Mouse (Mus musculus) ES-Bruce4 (cell line): ENCODE measurements around the gene Atp6v0e2.

Source experiments
- CTCF ChIP-seq: IDR thresholded peaks from one replicate; pipeline ENCODE4 v1.8.1; 2011; ENCODE audit warnings: low read depth, low read length
- EP300 ChIP-seq: IDR thresholded peaks from 2 replicates; pipeline ENCODE4 v1.6.1; 2011; ENCODE audit warnings: low read depth, low read length; ENCODE audit not compliant: insufficient read depth
- POLR2A ChIP-seq: IDR thresholded peaks from one replicate; pipeline ENCODE4 v1.8.1; 2011; ENCODE audit warnings: low read length; ENCODE audit not compliant: insufficient read depth

DNA sequence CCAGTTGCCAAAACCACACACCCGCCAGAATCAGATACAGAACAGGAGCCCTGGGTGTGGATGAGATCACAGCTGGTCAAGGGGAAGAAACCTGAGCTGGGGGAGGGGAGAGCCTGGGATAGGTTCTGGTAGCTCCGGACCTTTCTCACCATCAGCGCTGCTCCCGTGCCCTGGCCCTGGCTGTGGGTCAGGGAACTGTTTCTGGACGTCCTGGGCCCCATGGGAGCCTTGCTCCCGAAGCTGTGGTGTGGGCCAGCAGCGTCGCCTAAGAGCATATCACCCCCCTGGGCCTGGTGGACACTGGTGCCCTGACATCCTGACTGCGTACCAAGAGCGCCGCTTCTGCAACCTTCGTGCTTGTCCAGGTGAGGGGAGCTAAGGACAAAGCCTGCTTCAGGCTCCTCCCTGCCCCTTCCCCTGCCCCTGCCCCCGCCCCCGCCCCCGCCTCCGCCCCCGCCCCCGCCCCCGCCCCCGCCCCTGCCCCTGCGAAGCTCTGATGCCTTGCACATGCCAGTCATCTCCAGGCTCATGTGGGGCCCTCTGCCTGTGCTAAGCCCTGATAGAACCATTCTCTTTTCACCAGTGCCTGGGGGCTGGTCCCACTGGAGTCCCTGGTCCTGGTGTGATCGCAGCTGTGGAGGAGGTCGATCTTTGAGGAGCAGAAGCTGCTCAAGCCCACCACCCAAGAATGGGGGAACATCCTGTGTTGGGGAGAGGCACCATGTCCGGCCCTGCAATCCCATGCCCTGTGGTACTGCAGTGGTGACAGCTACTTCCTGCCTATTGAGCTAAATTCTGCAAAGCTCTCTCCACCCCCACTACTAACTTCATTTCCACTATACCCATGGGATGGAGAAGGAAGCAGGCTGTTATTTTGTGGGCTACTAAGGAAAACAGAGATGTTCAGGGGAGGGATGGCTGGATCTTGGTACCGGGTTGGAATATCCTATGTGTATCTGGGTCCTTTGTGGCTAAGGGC is 49.4 kb upstream of the Atp6v0e2 start:
- TF ChIP-seq CTCF (no peak), POLR2A (no peak), EP300 (no peak)
